Mouse (Mus musculus) neural tube, embryonic 11.5 days (tissue): ENCODE data around the gene Cdh13. TPM values are rescaled to one million over a fixed set of nuclear protein-coding genes. Genes with fewer than 3 reads are reported as not detected.
"Not testable (repeated sequence)": the region's sequence is repeated elsewhere in the genome, so short reads cannot be mapped to it uniquely, and the experiment has no call there.

Experiments used
- ATAC-seq: fragments of 200-750 bp; cut with Nextera tagmentation; 2 replicates; pipeline ENCODE4 v1.8.0; 2017; ENCODE audit warnings: moderate number of reproducible peaks, mild to moderate bottlenecking, moderate TSS enrichment, moderate library complexity; ENCODE audit not compliant: insufficient read depth, low FRiP score, low TSS enrichment
- DNase-seq: peaks from one replicate; pipeline ENCODE4 v3.0.0-alpha.2; 2015; ENCODE audit warnings: low spot score
- H3K27ac ChIP-seq: fragments of 300-500 bp; sonication (generic); 2 replicates; pipeline ENCODE4 v1.5.1; 2014; ENCODE audit warnings: low read depth, mild to moderate bottlenecking, low read length
- H3K27me3 ChIP-seq: fragments of 300-500 bp; sonication (generic); 2 replicates; pipeline ENCODE4 v1.6.1; 2014; ENCODE audit warnings: mild to moderate bottlenecking, low read length, mixed read lengths; ENCODE audit not compliant: control insufficient read depth, insufficient read depth
- H3K36me3 ChIP-seq: fragments of 300-500 bp; sonication (generic); 2 replicates; pipeline ENCODE4 v1.6.1; 2014; ENCODE audit warnings: mild to moderate bottlenecking, low read length, moderate library complexity, mixed read lengths; ENCODE audit not compliant: control insufficient read depth, insufficient read depth
- H3K4me1 ChIP-seq: fragments of 300-500 bp; sonication (generic); 2 replicates; pipeline ENCODE4 v1.6.1; 2014; ENCODE audit warnings: low read length, mixed read lengths; ENCODE audit not compliant: control insufficient read depth, insufficient read depth
- H3K4me2 ChIP-seq: fragments of 300-500 bp; sonication (generic); 2 replicates; pipeline ENCODE4 v1.6.1; 2014; ENCODE audit warnings: low read depth, mild to moderate bottlenecking, moderate library complexity
- H3K4me3 ChIP-seq: fragments of 300-500 bp; sonication (generic); 2 replicates; pipeline ENCODE4 v1.5.1; 2014; ENCODE audit warnings: low read depth, low read length
- H3K9ac ChIP-seq: fragments of 300-500 bp; sonication (generic); 2 replicates; pipeline ENCODE4 v1.6.1; 2014; ENCODE audit warnings: mild to moderate bottlenecking, low read length
- H3K9me3 ChIP-seq: fragments of 300-500 bp; sonication (generic); 2 replicates; pipeline ENCODE4 v1.6.1; 2016; ENCODE audit warnings: low read length; ENCODE audit not compliant: control insufficient read depth
- WGBS: fragments of 180-500 bp; shearing (Covaris S2); extraction: QIAGEN DNeasy Blood & Tissue Kit; methylation state at CpG from one replicate; pipeline ENCODE4 v1.1.7; 2014; 5-methylcytosine and 5-hydroxymethylcytosine counted together
- polyA plus RNA-seq: library from polyadenylated mRNA; unstranded; fragments of >200 nt; fragmentation: Nextera tagmentation; extraction: Ambion mirVana; gene quantifications from 2 replicates; pipeline ENCODE4 v1.2.1, GENCODE M21; 2014

Gene Cdh13
- polyA plus RNA-seq, 1 experiment from 2014 or later = 20.5 TPM

DNA sequence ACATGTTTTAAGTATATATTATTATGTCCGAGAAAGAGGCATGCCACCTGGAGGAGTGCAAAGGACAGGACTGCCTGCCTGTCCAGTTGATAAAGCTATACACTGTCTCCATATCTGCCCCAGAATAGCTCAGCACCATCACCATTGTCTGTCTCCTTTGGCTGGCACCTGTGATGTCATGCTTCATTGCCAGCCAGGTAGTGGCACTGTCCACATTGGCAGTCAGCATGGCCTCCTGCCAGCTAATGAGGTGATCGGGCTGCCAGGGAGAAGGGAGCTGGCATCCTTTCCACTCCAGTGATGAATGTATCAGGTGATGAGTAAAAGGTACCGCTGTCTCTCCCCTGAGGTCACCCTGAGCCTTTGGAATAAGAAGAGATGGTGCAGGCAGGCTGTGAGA, 465.7 kb downstream of the Cdh13 start:
- WGBS = 98% methylated on average over 3 of the region's 3 CpGs
- Histone ChIP-seq H3K36me3 (no peaks in the 10 kb centered on the region), H3K4me1 (no peaks in the 10 kb centered on the region), H3K9ac (no peak overlapping the region), H3K27ac (no peak overlapping the region), H3K9me3 (no peaks in the 10 kb centered on the region), H3K4me3 (no peak overlapping the region), H3K4me2 (no peak overlapping the region), H3K27me3 (no peaks in the 10 kb centered on the region)
- ATAC-seq = no peak
- no peak for DNase-seq

DNA sequence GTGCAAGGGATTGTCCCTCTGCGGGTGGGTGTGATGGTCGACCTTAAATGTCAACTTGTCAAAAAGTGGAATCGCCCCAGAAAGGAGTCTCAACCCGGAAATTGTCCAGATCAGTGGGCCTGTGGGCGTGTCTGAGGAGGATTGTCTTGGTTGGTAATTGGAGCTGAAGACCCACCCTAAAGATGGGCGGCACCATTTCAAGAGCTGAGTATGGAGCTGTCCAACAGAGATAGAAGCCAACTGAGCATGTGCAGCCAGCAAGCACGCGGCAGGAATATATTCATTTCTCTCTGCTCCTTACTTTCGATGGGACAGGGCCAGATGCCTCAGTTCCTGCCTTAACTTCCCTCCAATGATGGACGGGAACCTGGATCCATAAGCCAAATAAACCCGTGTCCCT, 466.3 kb downstream of the Cdh13 start:
- no peak for DNase-seq
- Histone ChIP-seq H3K36me3 (no peaks in the 10 kb centered on the region), H3K4me2 (no peak overlapping the region), H3K9me3 (no peaks in the 10 kb centered on the region), H3K27me3 (no peaks in the 10 kb centered on the region), H3K9ac (no peak overlapping the region), H3K4me1 (no peaks in the 10 kb centered on the region), H3K27ac (no peak overlapping the region), H3K4me3 (no peak overlapping the region)
- no peak for ATAC-seq
- WGBS = 92% methylated on average over 11 of the region's 11 CpGs

DNA sequence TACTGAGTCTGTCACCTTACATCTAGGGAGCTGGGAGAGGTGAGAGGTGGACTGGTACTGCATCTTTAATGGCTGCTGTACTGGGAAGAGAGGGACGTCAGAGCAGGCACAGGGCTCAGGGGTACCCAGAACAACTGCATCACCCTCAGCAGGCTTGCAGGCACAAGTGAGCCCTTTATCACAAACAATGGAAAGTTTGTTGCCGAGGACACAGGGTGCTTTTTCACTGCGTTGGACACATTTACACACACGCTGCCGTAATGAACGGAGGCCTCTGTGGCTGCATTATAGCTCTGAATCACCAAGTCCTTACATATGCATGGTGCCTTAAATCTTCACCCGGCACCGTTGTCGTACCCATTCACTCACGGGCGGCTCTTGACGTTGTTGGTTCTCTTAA, 470.2 kb downstream of the Cdh13 start:
- Histone ChIP-seq H3K4me2 (no peak overlapping the region), H3K36me3 (no peaks in the 10 kb centered on the region), H3K4me3 (no peak overlapping the region), H3K4me1 (no peaks in the 10 kb centered on the region), H3K9me3 (no peaks in the 10 kb centered on the region), H3K27ac (no peak overlapping the region), H3K9ac (no peak overlapping the region), H3K27me3 (no peaks in the 10 kb centered on the region)
- DNase-seq (peak; percentile 31), ATAC-seq (peak; percentile 69; the same call in 1 of the 2 replicates)
- 39% methylated on average over 12 of the region's 12 CpGs for WGBS

DNA sequence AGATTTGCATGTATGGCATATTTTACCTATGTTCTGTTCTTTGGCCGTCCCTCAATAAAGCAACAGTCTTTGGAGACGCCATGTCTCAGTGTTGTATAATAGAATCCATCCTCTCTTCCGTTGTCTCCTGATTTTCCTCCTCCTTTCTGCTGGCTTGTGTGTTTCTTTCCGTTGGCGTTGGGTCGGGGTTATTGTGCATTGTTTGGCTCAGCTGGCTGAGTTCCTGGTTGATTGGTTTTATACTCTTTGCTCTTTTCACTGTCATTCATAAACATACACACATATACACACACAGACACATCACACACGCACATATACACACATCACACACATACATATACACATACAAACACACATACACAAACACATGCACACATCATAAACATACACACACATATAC, 470.6 kb downstream of the Cdh13 start:
- Histone ChIP-seq H3K4me2 (no peak overlapping the region), H3K9ac (no peak overlapping the region), H3K27ac (no peak overlapping the region), H3K36me3 (no peaks in the 10 kb centered on the region), H3K9me3 (no peaks in the 10 kb centered on the region), H3K4me1 (no peaks in the 10 kb centered on the region), H3K27me3 (no peaks in the 10 kb centered on the region), H3K4me3 (no peak overlapping the region)
- ATAC-seq (peak; percentile 53; the same call in 1 of the 2 replicates), DNase-seq (no peak)
- WGBS = 70% methylated on average over 7 of the region's 7 CpGs

DNA sequence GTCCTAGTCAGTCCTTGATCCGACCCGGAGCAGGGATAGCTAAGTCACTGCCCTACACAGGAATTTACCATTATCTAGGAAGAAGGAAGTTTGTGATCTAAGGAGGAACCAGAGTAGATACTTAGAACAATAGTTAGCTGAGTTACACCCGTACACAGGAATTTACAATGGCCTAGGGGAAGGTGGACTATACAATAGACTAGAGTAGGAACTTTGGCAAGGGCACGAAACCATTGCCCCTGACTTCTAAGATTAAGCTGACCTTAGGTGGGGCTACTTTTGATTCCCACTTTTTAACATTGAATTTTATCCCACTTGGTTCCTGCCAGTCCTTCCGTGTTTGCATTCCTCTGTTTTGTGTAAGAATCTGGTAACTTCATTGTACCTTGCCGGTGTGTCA, 494.0 kb downstream of the Cdh13 start:
- not testable (repeated sequence) for ATAC-seq, H3K27me3 ChIP-seq, H3K4me3 ChIP-seq, DNase-seq, H3K4me2 ChIP-seq, H3K27ac ChIP-seq, H3K36me3 ChIP-seq, H3K4me1 ChIP-seq, H3K9me3 ChIP-seq, H3K9ac ChIP-seq
- WGBS = 91% methylated on average over 6 of the region's 6 CpGs

DNA sequence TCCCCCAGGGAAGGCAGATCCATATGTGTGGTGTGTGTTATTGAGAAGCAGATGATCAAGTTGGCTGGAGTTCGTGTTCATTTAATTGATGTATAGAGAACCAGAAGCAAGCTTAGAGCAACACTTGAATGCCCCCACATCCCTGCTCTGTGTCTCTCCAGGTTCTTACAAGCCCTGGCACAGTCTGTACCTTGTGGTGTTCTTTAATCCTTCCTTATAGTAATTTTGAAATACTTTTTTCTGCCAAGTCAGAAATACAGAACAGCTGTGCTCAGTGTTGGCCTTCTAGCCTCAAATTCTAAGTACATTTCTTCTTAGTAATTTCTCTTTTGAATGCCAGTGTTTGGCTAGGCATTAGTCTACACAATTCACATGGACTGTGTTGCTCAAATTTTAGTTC, 494.8 kb downstream of the Cdh13 start:
- Histone ChIP-seq H3K4me1 (no peaks in the 10 kb centered on the region), H3K27me3 (no peaks in the 10 kb centered on the region), H3K4me2 (no peak overlapping the region), H3K27ac (no peak overlapping the region), H3K9me3 (no peaks in the 10 kb centered on the region), H3K4me3 (no peak overlapping the region), H3K36me3 (no peaks in the 10 kb centered on the region), H3K9ac (no peak overlapping the region)
- ATAC-seq (no peak), DNase-seq (no peak)
- 88% methylated on average over 1 of the region's 1 CpGs for WGBS

DNA sequence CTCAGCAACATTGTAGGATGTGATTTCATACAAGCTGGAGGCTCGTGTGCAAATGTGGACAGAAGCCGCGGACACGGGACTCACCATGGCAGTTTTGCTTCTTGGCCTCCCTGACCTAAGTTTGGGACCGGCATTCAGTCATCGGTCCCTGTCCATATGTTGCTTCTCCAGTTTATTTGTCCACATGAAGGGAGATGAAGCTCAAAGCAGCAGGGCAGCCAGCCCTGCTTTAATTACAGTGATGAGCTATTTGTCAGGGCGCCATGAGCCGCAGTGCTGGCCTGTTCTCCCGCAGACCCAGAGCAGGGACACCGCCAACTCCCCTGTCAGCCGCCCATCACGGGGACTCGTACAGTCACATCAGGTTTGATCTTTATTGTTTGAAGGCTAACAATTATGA, 502.1 kb downstream of the Cdh13 start:
- Histone ChIP-seq H3K36me3 (no peaks in the 10 kb centered on the region), H3K4me1 (no peaks in the 10 kb centered on the region), H3K27me3 (no peaks in the 10 kb centered on the region), H3K9me3 (no peaks in the 10 kb centered on the region), H3K9ac (no peak overlapping the region), H3K27ac (no peak overlapping the region), H3K4me3 (no peak overlapping the region), H3K4me2 (no peak overlapping the region)
- 91% methylated on average over 13 of the region's 13 CpGs for WGBS
- ATAC-seq = no peak
- DNase-seq = no peak

DNA sequence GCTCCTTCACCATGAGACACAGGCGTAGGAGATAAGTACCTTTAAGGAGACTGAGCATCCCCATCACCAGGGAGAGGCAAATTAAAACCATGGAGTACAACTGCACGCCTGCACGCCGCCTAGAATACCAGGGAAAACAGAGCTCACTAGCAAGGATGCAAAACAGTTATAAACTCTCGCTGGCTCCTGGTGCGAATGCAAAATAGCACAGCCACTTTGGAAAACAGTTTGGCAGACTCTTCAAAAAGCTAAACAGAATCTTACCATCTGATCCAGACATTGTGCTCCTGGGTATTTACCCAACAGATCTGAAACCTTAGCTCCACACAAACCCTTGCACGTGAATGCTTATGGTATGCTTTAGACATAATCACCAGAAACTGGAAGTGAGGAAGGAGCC, 506.1 kb downstream of the Cdh13 start:
- ATAC-seq (no peak), DNase-seq (no peak)
- Histone ChIP-seq H3K4me3 (no peak overlapping the region), H3K9me3 (no peaks in the 10 kb centered on the region), H3K27ac (no peak overlapping the region), H3K4me2 (no peak overlapping the region), H3K36me3 (no peaks in the 10 kb centered on the region), H3K27me3 (no peaks in the 10 kb centered on the region), H3K9ac (no peak overlapping the region), H3K4me1 (no peaks in the 10 kb centered on the region)
- WGBS = 88% methylated on average over 7 of the region's 7 CpGs

DNA sequence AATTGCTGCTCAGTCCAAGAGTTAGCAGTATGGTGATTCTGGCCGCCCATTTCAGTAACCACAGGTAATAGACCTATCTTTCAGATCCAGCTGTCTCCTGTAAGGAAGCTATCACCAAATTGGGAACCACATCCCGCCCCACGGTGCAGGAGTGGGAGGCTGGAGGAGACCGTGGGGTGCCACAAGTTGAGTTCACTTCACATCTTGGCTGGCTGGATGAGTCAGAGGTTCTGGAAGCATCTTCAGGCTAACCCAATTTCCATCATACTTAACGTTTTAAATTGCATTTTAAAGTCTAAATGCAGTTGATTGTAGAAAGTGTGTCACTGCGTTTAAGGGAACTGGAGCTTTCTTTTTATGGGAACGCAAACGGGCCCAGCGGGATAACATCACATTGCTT, 511.4 kb downstream of the Cdh13 start:
- H3K9ac ChIP-seq = no peak overlapping the region
- DNase-seq = no peak
- no peak overlapping the region for H3K4me2 ChIP-seq
- H3K36me3 ChIP-seq = no peaks in the 10 kb centered on the region
- H3K4me1 ChIP-seq = no peaks in the 10 kb centered on the region
- no peaks in the 10 kb centered on the region for H3K9me3 ChIP-seq
- H3K4me3 ChIP-seq = no peak overlapping the region
- ATAC-seq = no peak
- no peak overlapping the region for H3K27ac ChIP-seq
- H3K27me3 ChIP-seq = no peaks in the 10 kb centered on the region
- WGBS = 87% methylated on average over 9 of the region's 9 CpGs
